Mouse (Mus musculus) heart, adult 2 months (tissue): ENCODE data around the gene Gpkow. TPM values are rescaled to one million over a fixed set of nuclear protein-coding genes. Genes with fewer than 3 reads are reported as not detected.
A peak's percentile ranks its signal among the peaks of the same experiment; 100 is the strongest.

Experiments used
- DNase-seq, 2 experiments: peaks; one replicate each; pipeline ENCODE4 v3.0.0; 2021
- H3K27ac ChIP-seq: fragments of 200-600 bp; 2 replicates; pipeline ENCODE4 v1.8.1; 2022
- H3K27me3 ChIP-seq: fragments of 200-500 bp; 2 replicates; pipeline ENCODE4 v1.6.1; 2012; ENCODE audit warnings: mild to moderate bottlenecking, low read length, inconsistent platforms, mixed read lengths; ENCODE audit not compliant: control insufficient read depth, insufficient read depth
- H3K36me3 ChIP-seq: fragments of 200-500 bp; 2 replicates; pipeline ENCODE4 v1.6.1; 2012; ENCODE audit warnings: low read length, inconsistent platforms; ENCODE audit not compliant: control insufficient read depth, insufficient read depth
- H3K4me1 ChIP-seq: fragments of 200-500 bp; 2 replicates; pipeline ENCODE4 v1.6.1; 2011; ENCODE audit warnings: low read length; ENCODE audit not compliant: control insufficient read depth, insufficient read depth
- H3K4me3 ChIP-seq: fragments of 200-600 bp; 2 replicates; pipeline ENCODE4 v1.8.1; 2022
- H3K79me2 ChIP-seq: fragments of 200-500 bp; replicated peaks from 2 replicates; pipeline ENCODE4 v1.6.1; 2012; ENCODE audit warnings: mild to moderate bottlenecking, inconsistent platforms, low read length, moderate library complexity, mixed read lengths; ENCODE audit not compliant: control insufficient read depth, insufficient read depth
- H3K9ac ChIP-seq: fragments of 200-500 bp; 2 replicates; pipeline ENCODE4 v1.6.1; 2012; ENCODE audit warnings: low read depth, mild to moderate bottlenecking, control low read depth, inconsistent platforms, low read length, mixed read lengths
- CTCF ChIP-seq: fragments of 200-600 bp; IDR thresholded peaks from 2 replicates; pipeline ENCODE4 v1.8.1; 2022; ENCODE audit warnings: antibody characterized with exemption, mild to moderate bottlenecking, moderate library complexity
- EP300 ChIP-seq: fragments of 200-500 bp; IDR thresholded peaks from 2 replicates; pipeline ENCODE4 v1.6.1; 2011; ENCODE audit warnings: low read depth, low read length, control low read depth; ENCODE audit not compliant: insufficient read depth
- POLR2A ChIP-seq: fragments of 200-500 bp; IDR thresholded peaks from 2 replicates; pipeline ENCODE4 v1.6.1; 2011; ENCODE audit warnings: mild to moderate bottlenecking, low read depth, low read length, control low read depth; ENCODE audit not compliant: insufficient read depth
- WGBS: fragments of 180-500 bp; shearing (Covaris S2); methylation state at CpG from one replicate; pipeline ENCODE4 v1.1.7; 2018; 5-methylcytosine and 5-hydroxymethylcytosine counted together
- intact Hi-C: fragments of 180-260 bp; cut with DNase I; formaldehyde crosslinking; loops from one replicate; pipeline ENCODE4 v1.15.1; 2025
- polyA plus RNA-seq: library from polyadenylated mRNA; depleted of rRNA; stranded (reverse); fragments of >200 nt; gene quantifications from 2 replicates; pipeline ENCODE4 v1.2.3, GENCODE M21; 2012
- total RNA-seq, 2 experiments: library from RNA; stranded (reverse); gene quantifications; 2 replicates each; pipeline ENCODE4 v1.2.3; 2021

The Gpkow gene
- total and polyA plus RNA-seq, 3 experiments = 7.1 to 19.3 (median 18.0) TPM

DNA sequence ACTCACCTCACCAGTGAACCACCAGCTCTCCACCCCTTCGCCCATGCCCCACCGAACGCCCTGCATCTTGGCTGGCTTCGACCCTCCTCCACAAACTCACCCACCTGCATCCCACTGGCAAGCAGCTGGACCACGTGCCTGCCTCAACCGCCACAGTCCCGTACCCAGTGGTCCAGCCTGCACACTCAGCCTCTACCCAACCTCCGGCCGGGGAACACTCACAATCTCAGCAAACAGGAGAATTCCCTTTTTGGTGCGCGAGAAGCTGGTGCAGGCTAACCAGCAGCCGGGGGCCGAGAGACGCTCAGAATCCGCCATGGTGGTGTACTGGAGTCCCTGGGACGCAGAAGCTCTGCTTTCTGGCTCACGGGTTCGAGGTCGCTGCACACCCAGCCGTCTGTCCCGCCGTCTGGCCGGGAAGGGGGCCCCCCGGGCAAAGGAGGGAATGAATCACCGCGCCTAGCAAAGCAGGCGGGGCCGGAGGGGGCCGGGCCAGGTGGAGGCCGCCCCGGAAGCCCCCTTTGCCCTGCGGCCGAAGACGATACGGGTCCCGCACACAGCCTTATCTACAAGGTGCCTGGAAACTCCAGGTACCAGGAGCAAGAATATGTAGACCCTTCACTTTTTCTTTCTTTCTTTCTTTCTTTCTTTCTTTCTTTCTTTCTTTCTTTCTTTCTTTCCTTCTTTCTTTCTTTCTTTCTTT lies 25.9 kb upstream of the Gpkow start, which contains the start of gene Plp2:
TSS of gene Plp2 (minus strand) at position 470 of the 703 bp plus-strand sequence.
- Histone ChIP-seq H3K4me1 (peaks cover 3% of the 10 kb centered on the region; the same call in 1 of the 2 replicates), H3K27me3 (no peaks in the 10 kb centered on the region), H3K36me3 (peaks cover under 1% of the 10 kb centered on the region), H3K9ac (peak within 1 kb of the TSS; percentile 87), H3K79me2 (no peaks in the 10 kb centered on the region), H3K4me3 (peak within 1 kb of the TSS; percentile 59), H3K27ac (peak within 1 kb of the TSS; percentile 74)
- intact Hi-C loops = no loop called here
- no peak for TF ChIP-seq EP300
- TF ChIP-seq POLR2A = peak; percentile 24; the same call in 1 of the 2 replicates
- TF ChIP-seq CTCF = no peak
- 17% methylated on average over 36 of the region's 36 CpGs for WGBS
- DNase-seq = peak; percentile 64 to 67

GRCm38 (mm10) chrX:7672739-7673138 lies 24.2 kb upstream of the Gpkow start:
- no peak overlapping the region for H3K27ac ChIP-seq
- no peaks in the 10 kb centered on the region for H3K79me2 ChIP-seq
- no peak for TF ChIP-seq POLR2A
- no peak for TF ChIP-seq EP300
- TF ChIP-seq CTCF = no peak
- H3K4me1 ChIP-seq = peaks cover 3% of the 10 kb centered on the region; the same call in 1 of the 2 replicates
- H3K36me3 ChIP-seq = no peaks in the 10 kb centered on the region; the same call in 1 of the 2 replicates
- intact Hi-C loops = no loop called here
- no peak for DNase-seq
- H3K9ac ChIP-seq = no peak overlapping the region
- no peak overlapping the region for H3K4me3 ChIP-seq
- WGBS = 45% methylated on average over 6 of the region's 6 CpGs
- H3K27me3 ChIP-seq = no peaks in the 10 kb centered on the region

GRCm38 (mm10) chrX:7673578-7674281 lies 23.2 kb upstream of the Gpkow start:
- Histone ChIP-seq H3K9ac (no peak overlapping the region), H3K27ac (no peak overlapping the region; the same call in 1 of the 2 replicates), H3K4me3 (no peak overlapping the region), H3K27me3 (no peaks in the 10 kb centered on the region), H3K4me1 (peaks cover 3% of the 10 kb centered on the region; the same call in 1 of the 2 replicates), H3K36me3 (no peaks in the 10 kb centered on the region; the same call in 1 of the 2 replicates), H3K79me2 (no peaks in the 10 kb centered on the region)
- 45% methylated on average over 12 of the region's 12 CpGs for WGBS
- DNase-seq = peak in 1 of 2 experiments; percentile 20
- intact Hi-C loops = no loop called here
- TF ChIP-seq POLR2A = no peak
- TF ChIP-seq CTCF = no peak
- TF ChIP-seq EP300 = no peak

- no peak for DNase-seq
- H3K79me2 ChIP-seq = no peaks in the 10 kb centered on the region
Observed at GRCm38 (mm10) chrX:7674284-7675000, 22.5 kb upstream of the Gpkow start.

DNA sequence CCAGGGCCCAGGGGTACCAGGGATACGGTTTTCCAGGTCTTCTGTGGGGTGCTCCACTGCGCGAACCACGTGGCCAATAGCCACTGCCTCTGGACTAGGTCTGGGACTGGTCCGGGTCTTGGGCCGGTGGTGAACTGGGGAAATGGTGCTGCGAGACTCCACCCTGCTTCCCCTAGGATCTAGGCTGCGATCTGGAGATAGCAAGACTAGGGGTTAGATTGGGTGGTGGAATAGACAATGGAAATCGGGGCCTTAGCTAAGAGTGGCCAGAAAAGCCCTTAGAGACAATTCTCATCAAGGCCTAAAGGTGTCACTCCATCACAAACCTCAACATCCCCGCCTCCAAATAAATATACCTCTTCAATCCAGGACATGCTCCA lies 21.9 kb upstream of the Gpkow start:
- H3K36me3 ChIP-seq = no peaks in the 10 kb centered on the region
- 43% methylated on average over 10 of the region's 10 CpGs for WGBS
- no peak overlapping the region for H3K4me3 ChIP-seq
- DNase-seq = no peak
- TF ChIP-seq POLR2A = no peak
- no peak for TF ChIP-seq CTCF
- TF ChIP-seq EP300 = no peak
- intact Hi-C loops = no loop called here
- peaks cover 3% of the 10 kb centered on the region; the same call in 1 of the 2 replicates for H3K4me1 ChIP-seq
- H3K79me2 ChIP-seq = no peaks in the 10 kb centered on the region
- no peaks in the 10 kb centered on the region for H3K27me3 ChIP-seq
- H3K27ac ChIP-seq = no peak overlapping the region
- no peak overlapping the region for H3K9ac ChIP-seq

More at GRCm38 (mm10) chrX:7674284-7675000, 22.5 kb upstream of the Gpkow start:
- H3K4me3 ChIP-seq = no peak overlapping the region
- no peak overlapping the region for H3K27ac ChIP-seq
- intact Hi-C loops = no loop called here
- H3K9ac ChIP-seq = no peak overlapping the region
- H3K36me3 ChIP-seq = no peaks in the 10 kb centered on the region
- WGBS = 40% methylated on average over 28 of the region's 28 CpGs
- peaks cover 3% of the 10 kb centered on the region; the same call in 1 of the 2 replicates for H3K4me1 ChIP-seq
- no peaks in the 10 kb centered on the region for H3K27me3 ChIP-seq
- TF ChIP-seq EP300 (no peak), CTCF (no peak), POLR2A (no peak)
